8 mouse cellular contexts compared by ENCODE assay signal in genomic region chr4:148662168-148662965, GRCm38 (mm10). TPM values are rescaled to one million over a fixed set of nuclear protein-coding genes. Genes with fewer than 3 reads are reported as not detected.
DNase-seq lines count a peak whose midpoint lies in the region; ATAC-seq and TF ChIP-seq lines count a peak whose summit lies in the region.

No protein-coding gene starts in this region.

- WGBS in heart, embryonic 16.5 days = 28% methylated on average over 21 of the region's 21 CpGs
- WGBS in liver, postnatal 0 days (ENCODE audit: insufficient replicate concordance) = 31% methylated on average over 21 of the region's 21 CpGs
- WGBS in neural tube, embryonic 13.5 days = 18% methylated on average over 21 of the region's 21 CpGs

- H3K4me3 ChIP-seq in ES-Bruce4 (ENCODE audit: low read depth, low read length) = peak overlapping the region; percentile 26; the same call in 1 of the 2 replicates
- H3K4me3 ChIP-seq in embryonic fibroblast, embryonic 13.5 days (ENCODE audit: insufficient read depth, low read length) = no peak overlapping the region
- peak overlapping the region; percentile 2; the same call in 1 of the 2 replicates for H3K4me3 ChIP-seq in heart, embryonic 16.5 days (ENCODE audit: low read length)
- H3K4me3 ChIP-seq in liver, postnatal 0 days (ENCODE audit: low read depth, low read length) = no peak overlapping the region
- H3K4me3 ChIP-seq in neural tube, embryonic 13.5 days = no peak overlapping the region

- no peak overlapping the region for H3K27ac ChIP-seq in ES-Bruce4 (ENCODE audit: insufficient read depth, low read length)
- no peak overlapping the region for H3K27ac ChIP-seq in embryonic fibroblast, embryonic 13.5 days (ENCODE audit: insufficient read depth, low read length)
- H3K27ac ChIP-seq in heart, embryonic 16.5 days (ENCODE audit: low read length) = peak overlapping the region; percentile 4; the same call in 1 of the 2 replicates
- H3K27ac ChIP-seq in liver, postnatal 0 days (ENCODE audit: low read depth) = no peak overlapping the region
- H3K27ac ChIP-seq in neural tube, embryonic 13.5 days (replicated peaks) = peak overlapping the region; percentile 14; the same call in 1 of the 2 replicates

- no peak for TF ChIP-seq POLR2A in ES-Bruce4 (IDR thresholded peaks at IDR 0.05; ENCODE audit: insufficient read depth, low read length)
- no peak for TF ChIP-seq POLR2A in brain, embryonic 14.5 days (IDR thresholded peaks at IDR 0.05; ENCODE audit: borderline replicate concordance, extremely low read depth, insufficient read depth, insufficient read length, poor library complexity, severe bottlenecking)
- no peak for TF ChIP-seq POLR2A in embryonic fibroblast, embryonic 13.5 days (IDR thresholded peaks at IDR 0.05; ENCODE audit: low read depth, low read length)

- no peak overlapping the region for H3K9ac ChIP-seq in ES-Bruce4 (ENCODE audit: low read depth, poor library complexity, severe bottlenecking)
- peak overlapping the region; percentile 51 for H3K9ac ChIP-seq in heart, embryonic 16.5 days (ENCODE audit: low read length)
- no peak overlapping the region for H3K9ac ChIP-seq in liver, postnatal 0 days (replicated peaks)
- no peak overlapping the region for H3K9ac ChIP-seq in neural tube, embryonic 13.5 days

- ATAC-seq in heart, embryonic 16.5 days (replicated peaks; ENCODE audit: extremely low read depth, insufficient read depth, low FRiP score) = peak; percentile 9; the same call in 1 of the 2 replicates
- no peak for ATAC-seq in liver, postnatal 0 days
- peak; percentile 74 for ATAC-seq in neural tube, embryonic 13.5 days (ENCODE audit: low read depth)

- TF ChIP-seq EP300 in ES-Bruce4 (IDR thresholded peaks at IDR 0.05; ENCODE audit: insufficient read depth, low read depth, low read length) = no peak
- no peak for TF ChIP-seq EP300 in liver, postnatal 0 days (IDR thresholded peaks at IDR 0.05; ENCODE audit: low read depth)

- DNase-seq in brain, embryonic 14.5 days (ENCODE audit: low read depth) = peak; percentile 71
- peak; percentile 77 to 94 for DNase-seq in kidney, postnatal 25 days
- peak; percentile 81 for DNase-seq in liver, postnatal 0 days
- DNase-seq in urinary bladder, adult 2 months (ENCODE audit: low spot score) = peak; percentile 61

- peak overlapping the region; percentile 42 for H3K4me2 ChIP-seq in heart, embryonic 16.5 days (ENCODE audit: low read depth, low read length)
- H3K4me2 ChIP-seq in liver, postnatal 0 days (ENCODE audit: low read depth, low read length) = peak overlapping the region; percentile 41
- peak overlapping the region; percentile 40 for H3K4me2 ChIP-seq in neural tube, embryonic 13.5 days

- no peaks in the 10 kb centered on the region for H3K27me3 ChIP-seq in ES-Bruce4 (ENCODE audit: control insufficient read depth, insufficient read depth, low read length, poor library complexity, severe bottlenecking)
- H3K27me3 ChIP-seq in heart, embryonic 16.5 days (ENCODE audit: control insufficient read depth, insufficient read depth, low read length) = no peaks in the 10 kb centered on the region
- H3K27me3 ChIP-seq in liver, postnatal 0 days (ENCODE audit: insufficient read depth, low read length) = peaks cover 4% of the 10 kb centered on the region; the same call in 1 of the 2 replicates
- peaks cover 9% of the 10 kb centered on the region for H3K27me3 ChIP-seq in neural tube, embryonic 13.5 days

- no peaks in the 10 kb centered on the region for H3K9me3 ChIP-seq in ES-Bruce4 (replicated peaks; ENCODE audit: control insufficient read depth, insufficient read depth, low read length, poor library complexity, severe bottlenecking)
- no peaks in the 10 kb centered on the region for H3K9me3 ChIP-seq in heart, embryonic 16.5 days (replicated peaks; ENCODE audit: control insufficient read depth, low read length)
- H3K9me3 ChIP-seq in liver, postnatal 0 days (ENCODE audit: low read length) = no peaks in the 10 kb centered on the region
- no peaks in the 10 kb centered on the region for H3K9me3 ChIP-seq in neural tube, embryonic 13.5 days

- H3K36me3 ChIP-seq in ES-Bruce4 (ENCODE audit: control insufficient read depth, insufficient read depth, low read length, poor library complexity, severe bottlenecking) = no peaks in the 10 kb centered on the region
- no peaks in the 10 kb centered on the region for H3K36me3 ChIP-seq in heart, embryonic 16.5 days (ENCODE audit: control insufficient read depth, insufficient read depth)
- H3K36me3 ChIP-seq in liver, postnatal 0 days (replicated peaks; ENCODE audit: insufficient read depth, low read length) = no peaks in the 10 kb centered on the region
- H3K36me3 ChIP-seq in neural tube, embryonic 13.5 days = no peaks in the 10 kb centered on the region

- peak; percentile 68 for TF ChIP-seq CTCF in ES-Bruce4 (IDR thresholded peaks at IDR 0.05; ENCODE audit: low read depth, low read length)
- peak; percentile 92 for TF ChIP-seq CTCF in brain, embryonic 14.5 days (IDR thresholded peaks at IDR 0.05; ENCODE audit: borderline replicate concordance, extremely low read depth, insufficient read depth, insufficient read length)
- TF ChIP-seq CTCF in embryonic fibroblast, embryonic 13.5 days (IDR thresholded peaks at IDR 0.05; ENCODE audit: borderline replicate concordance, insufficient read depth, low read length) = peak; percentile 33; the same call in 1 of the 2 replicates
- peak; percentile 90 for TF ChIP-seq CTCF in liver, postnatal 0 days (IDR thresholded peaks at IDR 0.05; ENCODE audit: low read depth)

- peaks cover 2% of the 10 kb centered on the region for H3K4me1 ChIP-seq in ES-Bruce4 (ENCODE audit: control insufficient read depth, insufficient read depth, low read length)
- H3K4me1 ChIP-seq in embryonic fibroblast, embryonic 13.5 days (ENCODE audit: control insufficient read depth, insufficient read depth, low read length) = no peaks in the 10 kb centered on the region
- peaks cover 18% of the 10 kb centered on the region for H3K4me1 ChIP-seq in heart, embryonic 16.5 days (ENCODE audit: control insufficient read depth, insufficient read depth, low read length)
- no peaks in the 10 kb centered on the region for H3K4me1 ChIP-seq in liver, postnatal 0 days (ENCODE audit: insufficient read depth)
- H3K4me1 ChIP-seq in neural tube, embryonic 13.5 days (replicated peaks) = peaks cover 30% of the 10 kb centered on the region

RNA-seq across cellular contexts. Expression of gene Gm572, which starts 19.2 kb away (rescaled TPM):
- 0.49 TPM in 1 of 2 replicates, not detected in the other for polyA plus RNA-seq in ES-Bruce4 (2011; ENCODE audit: insufficient read depth, insufficient read length, low read depth, missing spikeins)
- polyA plus RNA-seq in brain, embryonic 14.5 days (2012; rRNA removed) = not detected in 2 replicates
- not detected in 2 replicates for polyA plus RNA-seq in embryonic fibroblast, embryonic 13.5 days (2011; ENCODE audit: insufficient read length, low read depth, missing spikeins)
- 0.11 and 0.41 TPM in 2 replicates for polyA plus RNA-seq in heart, embryonic 16.5 days (2015; fragmentation: Nextera tagmentation; extraction: Ambion mirVana)
- not detected in 2 replicates for polyA plus RNA-seq in liver, postnatal 0 days (2015; fragmentation: Nextera tagmentation; extraction: Ambion mirVana)
- not detected in 2 replicates for polyA plus RNA-seq in neural tube, embryonic 13.5 days (2015; fragmentation: Nextera tagmentation; extraction: Ambion mirVana)
- 0.04 TPM in 1 of 2 replicates, not detected in the other for polyA plus RNA-seq in urinary bladder, adult 2 months (2012; rRNA removed)

RNA-seq across cellular contexts. Expression of gene Tardbp, which starts 35.5 kb away (rescaled TPM):
- polyA plus RNA-seq in ES-Bruce4 (2011; ENCODE audit: insufficient read depth, insufficient read length, low read depth, missing spikeins) = 742 and 797 TPM in 2 replicates
- polyA plus RNA-seq in brain, embryonic 14.5 days (2012; rRNA removed) = 438 and 625 TPM in 2 replicates
- 404 and 424 TPM in 2 replicates for polyA plus RNA-seq in embryonic fibroblast, embryonic 13.5 days (2011; ENCODE audit: insufficient read length, low read depth, missing spikeins)
- polyA plus RNA-seq in heart, embryonic 16.5 days (2015; fragmentation: Nextera tagmentation; extraction: Ambion mirVana) = 171 and 194 TPM in 2 replicates
- 73.4 and 76.7 TPM in 2 replicates for polyA plus RNA-seq in liver, postnatal 0 days (2015; fragmentation: Nextera tagmentation; extraction: Ambion mirVana)
- 223 and 264 TPM in 2 replicates for polyA plus RNA-seq in neural tube, embryonic 13.5 days (2015; fragmentation: Nextera tagmentation; extraction: Ambion mirVana)
- polyA plus RNA-seq in urinary bladder, adult 2 months (2012; rRNA removed) = 252 and 403 TPM in 2 replicates

Comparison
In these comparisons a context has a peak if more than half of its experiments do, and no peak if none do; other contexts are left out.
1. H3K27ac ChIP-seq: peak in heart, embryonic 16.5 days (single experiment) and neural tube, embryonic 13.5 days (single experiment); none in ES-Bruce4 (single experiment), embryonic fibroblast, embryonic 13.5 days (single experiment) and liver, postnatal 0 days (single experiment).
2. H3K4me3 ChIP-seq: peak in ES-Bruce4 (single experiment) and heart, embryonic 16.5 days (single experiment); none in embryonic fibroblast, embryonic 13.5 days (single experiment), liver, postnatal 0 days (single experiment) and neural tube, embryonic 13.5 days (single experiment).
3. CTCF ChIP-seq: peak in every context shown above with its lines; median percentile 92 in brain, embryonic 14.5 days; 90 in liver, postnatal 0 days; 68 in ES-Bruce4; 33 in embryonic fibroblast, embryonic 13.5 days.
4. Peak in every context shown above with its lines, with median percentiles within 50 percentile points of each other: DNase-seq and H3K4me2 ChIP-seq.